Mouse (Mus musculus) heart, adult 8-10 months (tissue): Measurements from ENCODE around the gene Gm17416. TPM values are rescaled to one million over a fixed set of nuclear protein-coding genes. Genes with fewer than 3 reads are reported as not detected.

Experiments
- DNase-seq: peaks from one replicate; pipeline ENCODE4 v3.0.0; 2022; ENCODE audit warnings: low spot score
- total RNA-seq, 4 experiments: library from RNA; stranded (reverse); gene quantifications; 2 replicates each; pipeline ENCODE4 v1.2.4; 2022

The Gm17416 gene
- total RNA-seq, 4 experiments from 2014 or later: not detected

DNA sequence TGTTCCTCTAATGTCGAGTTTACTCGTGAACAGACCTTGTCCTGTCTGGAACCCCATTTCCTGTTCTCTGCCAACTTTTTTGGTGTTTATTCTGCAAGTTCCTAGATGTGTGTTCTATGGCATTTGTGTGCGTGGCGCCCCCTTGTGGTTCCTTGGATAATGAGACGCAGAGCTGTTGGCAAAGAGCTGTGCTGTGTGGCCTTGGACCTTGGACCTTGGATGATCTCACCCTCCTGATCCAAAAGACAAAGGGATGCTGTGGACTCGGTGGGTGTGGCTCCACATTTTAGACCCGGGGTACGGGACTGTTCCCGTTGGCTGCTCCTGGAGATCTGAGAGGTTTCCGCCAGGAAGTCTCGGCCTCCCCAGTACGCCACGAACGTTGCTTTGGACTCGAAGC is 34.9 kb downstream of the Gm17416 start, which contains the start of gene Defb36:
Defb36 (plus strand) TSS at position 271 of the 400 bp plus-strand sequence.
- DNase-seq: no peak

DNA sequence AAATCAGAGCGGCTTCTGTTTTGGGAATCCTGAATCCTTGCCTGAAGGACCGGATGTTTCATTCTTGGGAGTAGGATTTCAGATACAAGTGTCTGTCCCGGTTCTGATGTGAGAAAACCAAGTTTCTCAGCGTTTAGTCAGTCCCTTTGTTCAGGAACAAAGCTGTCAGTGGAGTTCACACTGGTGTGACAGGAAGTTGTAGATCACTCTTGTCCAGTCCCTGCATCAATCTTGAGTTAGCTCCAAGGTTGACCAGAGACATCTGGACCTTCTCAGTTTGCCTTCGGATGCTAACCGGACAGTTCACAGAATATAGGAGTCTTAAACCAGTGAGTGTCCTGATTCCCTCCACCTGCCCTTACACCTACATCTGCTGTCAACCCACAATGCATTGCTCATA is 38.6 kb downstream of the Gm17416 start:
- DNase-seq: no peak

DNA sequence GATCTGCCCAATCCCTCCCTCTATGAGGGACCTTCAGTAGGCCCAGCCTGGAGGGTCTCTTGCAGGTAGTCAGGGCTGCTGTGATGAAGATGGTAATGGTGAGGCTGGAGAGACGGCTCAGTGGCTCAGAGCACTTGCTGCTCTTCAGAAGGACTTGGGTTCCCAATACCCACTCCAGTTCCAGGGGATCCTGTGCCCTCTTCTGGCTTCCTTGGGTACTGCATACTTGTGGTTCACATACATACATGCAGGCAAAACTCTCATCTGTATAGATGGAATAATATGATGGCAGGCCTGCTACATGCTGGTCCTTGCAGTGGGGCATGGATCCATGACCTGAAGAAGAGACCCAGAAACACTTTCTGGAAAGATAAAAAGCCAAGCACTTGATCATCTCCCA is 39.6 kb downstream of the Gm17416 start:
- DNase-seq: no peak

DNA sequence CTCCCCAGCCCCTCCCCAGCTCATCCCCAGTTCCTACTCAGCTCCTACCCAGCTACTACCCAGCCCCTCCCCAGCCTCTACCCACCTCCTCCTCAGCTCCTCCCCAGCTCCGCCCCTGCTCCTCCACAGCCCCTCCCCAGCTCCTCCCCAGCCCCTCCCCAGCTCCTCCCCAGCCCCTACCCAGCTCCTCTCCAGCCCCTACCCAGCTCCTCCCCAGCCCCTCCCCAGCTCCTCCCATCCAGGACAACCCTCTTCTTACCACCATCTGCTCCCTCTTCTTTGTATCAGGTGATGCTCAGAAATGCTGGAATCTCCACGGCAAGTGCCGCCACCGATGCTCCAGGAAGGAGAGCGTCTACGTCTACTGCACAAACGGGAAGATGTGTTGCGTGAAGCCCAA is 43.1 kb downstream of the Gm17416 start:
- DNase-seq: no peak

DNA sequence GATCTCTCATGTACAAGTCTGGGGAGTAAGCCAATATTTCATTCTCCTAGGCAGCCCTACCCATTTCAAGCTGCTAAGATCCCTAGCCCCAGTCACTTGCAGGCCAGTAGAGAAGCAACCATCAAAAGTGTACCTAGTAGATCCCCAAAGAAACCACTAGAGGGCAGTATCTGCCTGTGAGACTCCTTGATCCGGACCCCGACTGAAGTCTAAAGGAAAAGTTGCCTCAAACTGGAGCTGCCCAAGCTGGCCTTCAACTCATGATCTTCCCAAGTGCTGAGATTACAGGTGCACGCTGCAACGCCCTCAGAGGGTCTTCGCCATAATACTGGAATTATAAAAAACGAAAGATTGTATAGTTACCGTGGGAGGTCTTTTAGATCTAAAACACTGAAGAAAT is 46.4 kb downstream of the Gm17416 start:
- peak; percentile 78 for DNase-seq

DNA sequence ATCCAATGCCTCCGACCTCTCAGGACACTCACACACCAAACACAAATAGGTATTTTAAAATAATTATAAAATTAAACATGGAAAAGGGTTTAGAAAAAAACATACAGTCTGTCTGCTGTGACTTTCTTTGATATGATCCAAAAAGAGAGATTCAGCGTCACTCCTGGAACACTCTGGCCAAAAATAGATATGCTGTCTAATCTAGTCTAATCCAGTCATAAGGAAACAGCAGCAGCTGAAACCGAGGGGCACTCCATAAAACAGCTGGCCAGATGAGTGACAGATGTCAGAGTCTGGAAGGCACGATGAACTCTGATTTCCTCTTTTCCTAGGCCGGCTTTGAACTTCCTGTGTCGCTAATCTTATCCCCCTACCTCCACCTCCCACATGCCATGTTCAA is 47.3 kb downstream of the Gm17416 start:
- no peak for DNase-seq

DNA sequence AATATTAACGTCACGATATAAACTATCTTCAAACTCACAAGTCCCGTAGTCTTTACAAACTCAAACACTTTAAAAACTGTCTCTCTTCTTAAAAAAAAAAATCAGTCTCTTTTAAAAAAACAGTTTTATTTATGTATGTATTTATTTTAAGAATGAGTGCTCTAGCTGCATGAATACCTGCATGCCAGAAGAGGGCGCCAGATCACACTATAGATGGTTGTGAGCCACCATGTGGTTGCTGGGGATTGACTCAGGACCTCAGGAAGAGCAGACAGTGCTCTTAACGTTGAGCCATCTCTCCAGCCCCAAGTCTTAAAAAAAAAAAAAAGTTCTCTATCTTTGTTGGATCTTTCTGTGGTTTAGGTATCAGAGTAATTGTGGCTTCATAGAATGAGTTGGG is 48.2 kb downstream of the Gm17416 start:
- no peak for DNase-seq

Other genes with a start within 250 kb of the Gm17416 start
- 10 to 100 TPM; 36.1 to 51.7 (median 47.6) TPM for gene Rbck1, start 236.7 kb upstream of the Gm17416 start, total RNA-seq
- 1 to 10 TPM; 3.3 to 4.2 (median 4.1) TPM for gene Trib3, start 225.3 kb upstream of the Gm17416 start, total RNA-seq
- gene Nrsn2, start 192.7 kb upstream of the Gm17416 start, total RNA-seq: not detected
- 1 to 10 TPM; 5.5 to 8.5 (median 7.0) TPM for gene Sox12, start 171.3 kb upstream of the Gm17416 start, total RNA-seq
- 1 to 10 TPM; 5.8 to 7.6 (median 6.4) TPM for gene Zcchc3, start 154.3 kb upstream of the Gm17416 start, total RNA-seq
- gene 6820408C15Rik, start 153.8 kb upstream of the Gm17416 start, total RNA-seq: 1 to 10 TPM; 1.5 to 2.9 (median 2.3) TPM
- gene Defb23, start 104.7 kb upstream of the Gm17416 start, total RNA-seq: not detected
- gene Defb20, start 92.3 kb upstream of the Gm17416 start, total RNA-seq: not detected
- gene Defb22, start 79.2 kb upstream of the Gm17416 start, total RNA-seq: not detected
- not detected for gene Defb26, start 57.6 kb upstream of the Gm17416 start, total RNA-seq
- gene Defb28, start 51.1 kb upstream of the Gm17416 start, total RNA-seq: not detected
- not detected for gene Defb29, start 29.2 kb upstream of the Gm17416 start, total RNA-seq
- not detected for gene Defb21, start 3.4 kb downstream of the Gm17416 start, total RNA-seq
- under 1 TPM in 1 of 4 experiments, not detected in 3; 0.81 TPM for gene Defb19, start 11.0 kb downstream of the Gm17416 start, total RNA-seq
- gene Defb45, start 30.1 kb downstream of the Gm17416 start, total RNA-seq: not detected
- not detected for gene Defb36, start 35.0 kb downstream of the Gm17416 start, total RNA-seq
- not detected for gene Defb25, start 53.7 kb downstream of the Gm17416 start, total RNA-seq
- gene Rem1, start 57.6 kb downstream of the Gm17416 start, total RNA-seq: 1 to 10 TPM; 5.1 to 5.6 (median 5.2) TPM
- gene H13, start 100.1 kb downstream of the Gm17416 start, total RNA-seq: 10 to 100 TPM; 34.4 to 36.3 (median 35.1) TPM
- gene Mcts2, start 117.7 kb downstream of the Gm17416 start, total RNA-seq: 10 to 100 TPM; 15.0 to 19.6 (median 16.6) TPM
- gene Id1, start 166.9 kb downstream of the Gm17416 start, total RNA-seq: 10 to 100 TPM; 43.3 to 63.6 (median 58.4) TPM
- gene Cox4i2, start 184.8 kb downstream of the Gm17416 start, total RNA-seq: 10 to 100 TPM; 10.3 to 16.2 (median 12.4) TPM